Comparison of ENCODE assay signal across 8 mouse cellular contexts in genomic region chr1:159396515-159396914, GRCm38 (mm10).
DNase-seq lines count a peak whose midpoint lies in the region; ATAC-seq and TF ChIP-seq lines count a peak whose summit lies in the region.

No protein-coding gene starts in this region.

- no peak for TF ChIP-seq EP300 in ES-Bruce4 (IDR thresholded peaks at IDR 0.05; ENCODE audit: insufficient read depth, low read depth, low read length)

- H3K9me3 ChIP-seq in ES-Bruce4 (replicated peaks; ENCODE audit: control insufficient read depth, insufficient read depth, low read length, poor library complexity, severe bottlenecking), result no peaks in the 10 kb centered on the region
- H3K9me3 ChIP-seq in heart, embryonic 11.5 days (replicated peaks; ENCODE audit: control insufficient read depth, low read length), result no peaks in the 10 kb centered on the region
- H3K9me3 ChIP-seq in kidney, embryonic 16.5 days (ENCODE audit: low read length), result no peaks in the 10 kb centered on the region
- no peaks in the 10 kb centered on the region for H3K9me3 ChIP-seq in lung, embryonic 15.5 days

- DNase-seq in T-cell, adult 2 months (ENCODE audit: low spot score), result peak; percentile 5
- peak; percentile 83 for DNase-seq in retina, embryonic 14.5 days (ENCODE audit: low spot score)

- H3K27ac ChIP-seq in ES-Bruce4 (ENCODE audit: insufficient read depth, low read length), result no peak overlapping the region
- no peak overlapping the region for H3K27ac ChIP-seq in cortical plate, adult 2 months (ENCODE audit: insufficient read depth, low read length)
- no peak overlapping the region for H3K27ac ChIP-seq in heart, embryonic 11.5 days (ENCODE audit: low read depth, low read length)
- H3K27ac ChIP-seq in kidney, embryonic 16.5 days (ENCODE audit: low read length), result no peak overlapping the region
- H3K27ac ChIP-seq in lung, embryonic 15.5 days, result no peak overlapping the region

- WGBS in heart, embryonic 11.5 days (ENCODE audit: insufficient replicate concordance), result 10% methylated on average over 9 of the region's 9 CpGs
- WGBS in kidney, embryonic 16.5 days, result 4% methylated on average over 9 of the region's 9 CpGs
- 3% methylated on average over 9 of the region's 9 CpGs for WGBS in lung, embryonic 15.5 days

- H3K4me1 ChIP-seq in ES-Bruce4 (ENCODE audit: control insufficient read depth, insufficient read depth, low read length), result no peaks in the 10 kb centered on the region
- H3K4me1 ChIP-seq in cortical plate, adult 2 months (ENCODE audit: control insufficient read depth, insufficient read depth, low read length), result peaks cover 15% of the 10 kb centered on the region
- H3K4me1 ChIP-seq in heart, embryonic 11.5 days (ENCODE audit: control insufficient read depth, insufficient read depth, low read length), result no peaks in the 10 kb centered on the region
- H3K4me1 ChIP-seq in kidney, embryonic 16.5 days (ENCODE audit: insufficient read depth, low read length), result peaks cover 10% of the 10 kb centered on the region
- 0 out of 2 replicates have a peak, but pooled peaks cover 3% of the 10 kb centered on the region for H3K4me1 ChIP-seq in lung, embryonic 15.5 days

- no peak overlapping the region for H3K9ac ChIP-seq in ES-Bruce4 (ENCODE audit: low read depth, poor library complexity, severe bottlenecking)
- no peak overlapping the region for H3K9ac ChIP-seq in heart, embryonic 11.5 days (ENCODE audit: low read depth, low read length)
- no peak overlapping the region for H3K9ac ChIP-seq in kidney, embryonic 16.5 days (replicated peaks; ENCODE audit: low read length)
- H3K9ac ChIP-seq in lung, embryonic 15.5 days, result no peak overlapping the region

- no peak for ATAC-seq in heart, embryonic 11.5 days (replicated peaks; ENCODE audit: insufficient number of reproducible peaks, low FRiP score, low TSS enrichment)
- peak; percentile 66; the same call in 1 of the 2 replicates for ATAC-seq in kidney, embryonic 16.5 days (ENCODE audit: low FRiP score, low TSS enrichment)
- ATAC-seq in lung, embryonic 15.5 days (ENCODE audit: borderline replicate concordance, extremely low read depth, low FRiP score, low TSS enrichment), result no peak; the same call in 1 of the 2 replicates
- ATAC-seq in activated CD4-positive, CD25-positive, alpha-beta regulatory T cell, adult 4 months, result no peak

- no peak for TF ChIP-seq POLR2A in ES-Bruce4 (IDR thresholded peaks at IDR 0.05; ENCODE audit: insufficient read depth, low read length)
- no peak for TF ChIP-seq POLR2A in cortical plate, adult 2 months (IDR thresholded peaks at IDR 0.05; ENCODE audit: extremely low read depth, insufficient read depth, low read length)

- H3K4me3 ChIP-seq in ES-Bruce4 (ENCODE audit: low read depth, low read length), result no peak overlapping the region
- H3K4me3 ChIP-seq in cortical plate, adult 2 months (ENCODE audit: insufficient read depth, low read length), result peak overlapping the region; percentile 22
- H3K4me3 ChIP-seq in heart, embryonic 11.5 days (ENCODE audit: low read depth, low read length), result no peak overlapping the region
- H3K4me3 ChIP-seq in kidney, embryonic 16.5 days (ENCODE audit: low read length), result peak overlapping the region; percentile 14; the same call in 1 of the 2 replicates
- H3K4me3 ChIP-seq in lung, embryonic 15.5 days, result peak overlapping the region; percentile 21; the same call in 1 of the 2 replicates

- peak overlapping the region; percentile 54 for H3K4me2 ChIP-seq in heart, embryonic 11.5 days
- peak overlapping the region; percentile 44 for H3K4me2 ChIP-seq in kidney, embryonic 16.5 days (replicated peaks; ENCODE audit: low read depth, low read length)
- H3K4me2 ChIP-seq in lung, embryonic 15.5 days, result peak overlapping the region; percentile 52

- TF ChIP-seq CTCF in ES-Bruce4 (IDR thresholded peaks at IDR 0.05; ENCODE audit: low read depth, low read length), result peak; percentile 58
- peak; percentile 72 for TF ChIP-seq CTCF in cortical plate, adult 2 months (IDR thresholded peaks at IDR 0.05; ENCODE audit: extremely low read depth, insufficient read depth, low read length)

- no peaks in the 10 kb centered on the region for H3K36me3 ChIP-seq in ES-Bruce4 (ENCODE audit: control insufficient read depth, insufficient read depth, low read length, poor library complexity, severe bottlenecking)
- H3K36me3 ChIP-seq in heart, embryonic 11.5 days (ENCODE audit: control insufficient read depth, insufficient read depth, low read length), result no peaks in the 10 kb centered on the region
- H3K36me3 ChIP-seq in kidney, embryonic 16.5 days (ENCODE audit: insufficient read depth, low read length), result no peaks in the 10 kb centered on the region
- H3K36me3 ChIP-seq in lung, embryonic 15.5 days, result no peaks in the 10 kb centered on the region

- H3K27me3 ChIP-seq in ES-Bruce4 (ENCODE audit: control insufficient read depth, insufficient read depth, low read length, poor library complexity, severe bottlenecking), result no peaks in the 10 kb centered on the region
- H3K27me3 ChIP-seq in heart, embryonic 11.5 days (ENCODE audit: control insufficient read depth, insufficient read depth, low read length), result no peaks in the 10 kb centered on the region
- peaks cover 4% of the 10 kb centered on the region; the same call in 1 of the 2 replicates for H3K27me3 ChIP-seq in kidney, embryonic 16.5 days (ENCODE audit: insufficient read depth, low read length)
- no peaks in the 10 kb centered on the region for H3K27me3 ChIP-seq in lung, embryonic 15.5 days

Comparison
In these comparisons a context has a peak if more than half of its experiments do, and no peak if none do; other contexts are left out.
1. H3K4me3 ChIP-seq: peak in cortical plate, adult 2 months (single experiment), kidney, embryonic 16.5 days (single experiment) and lung, embryonic 15.5 days (single experiment); none in ES-Bruce4 (single experiment) and heart, embryonic 11.5 days (single experiment).
2. Peak in every context shown above with its lines, with median percentiles within 50 percentile points of each other: H3K4me2 ChIP-seq.